Mouse (Mus musculus): Measurements from ENCODE around the gene Cpne4.
A peak's percentile ranks its signal among the peaks of the same experiment; 100 is the strongest.

Gene Cpne4

GRCm38 (mm10) chr9:104678571-104678970, 131.5 kb downstream of the Cpne4 start:
- no peak for DNase-seq (ENCODE audit: low read depth, low spot score)

- no peak for DNase-seq (ENCODE audit: low read depth, low spot score)
These were observed 140.0 kb downstream of the Cpne4 start for GRCm38 (mm10) chr9:104687051-104687450.

GRCm38 (mm10) chr9:104693145-104693544, 146.1 kb downstream of the Cpne4 start:
- no peak for DNase-seq (ENCODE audit: low read depth, low spot score)

- no peak for DNase-seq (ENCODE audit: low read depth, low spot score)
These were observed 163.7 kb downstream of the Cpne4 start for GRCm38 (mm10) chr9:104710831-104711230.

- no peak for DNase-seq (ENCODE audit: low read depth, low spot score)
These were observed 178.2 kb downstream of the Cpne4 start for GRCm38 (mm10) chr9:104725311-104725710.

GRCm38 (mm10) chr9:104742661-104743380, 195.7 kb downstream of the Cpne4 start:
- DNase-seq (ENCODE audit: low read depth, low spot score) = no peak

- no peak for DNase-seq (ENCODE audit: low read depth, low spot score)
These were observed 208.4 kb downstream of the Cpne4 start for GRCm38 (mm10) chr9:104755519-104755918.

- DNase-seq (ENCODE audit: low read depth, low spot score) = no peak
These were observed 212.9 kb downstream of the Cpne4 start for GRCm38 (mm10) chr9:104760031-104760430.

- no peak for DNase-seq (ENCODE audit: low read depth, low spot score)
These were observed 229.2 kb downstream of the Cpne4 start for GRCm38 (mm10) chr9:104776198-104776815.

GRCm38 (mm10) chr9:104777135-104777534, 230.0 kb downstream of the Cpne4 start:
- DNase-seq (ENCODE audit: low read depth, low spot score) = no peak

GRCm38 (mm10) chr9:104777780-104778179, 230.7 kb downstream of the Cpne4 start:
- no peak for DNase-seq (ENCODE audit: low read depth, low spot score)

- no peak for DNase-seq (ENCODE audit: low read depth, low spot score)
These were observed 249.5 kb downstream of the Cpne4 start for GRCm38 (mm10) chr9:104796601-104797000.

- no peak for DNase-seq (ENCODE audit: low read depth, low spot score)
These were observed 257.7 kb downstream of the Cpne4 start for GRCm38 (mm10) chr9:104804776-104805175.

GRCm38 (mm10) chr9:104814681-104815080, 267.6 kb downstream of the Cpne4 start:
- DNase-seq (ENCODE audit: low read depth, low spot score) = no peak

GRCm38 (mm10) chr9:104828646-104829045, 281.6 kb downstream of the Cpne4 start:
- no peak for DNase-seq (ENCODE audit: low read depth, low spot score)

GRCm38 (mm10) chr9:104832934-104833539, 286.0 kb downstream of the Cpne4 start:
- DNase-seq (ENCODE audit: low read depth, low spot score) = no peak

- DNase-seq (ENCODE audit: low read depth, low spot score) = no peak
These were observed 290.8 kb downstream of the Cpne4 start for GRCm38 (mm10) chr9:104837931-104838330.

GRCm38 (mm10) chr9:104841278-104841677, 294.2 kb downstream of the Cpne4 start:
- DNase-seq (ENCODE audit: low read depth, low spot score) = no peak

GRCm38 (mm10) chr9:104845226-104845930, 298.3 kb downstream of the Cpne4 start:
- no peak for DNase-seq (ENCODE audit: low read depth, low spot score)

GRCm38 (mm10) chr9:104853701-104854100, 306.6 kb downstream of the Cpne4 start:
- DNase-seq (ENCODE audit: low read depth, low spot score) = peak; percentile 3

- no peak for DNase-seq (ENCODE audit: low read depth, low spot score)
These were observed 307.3 kb downstream of the Cpne4 start for GRCm38 (mm10) chr9:104854245-104854921.

- DNase-seq (ENCODE audit: low read depth, low spot score) = no peak
These were observed 318.7 kb downstream of the Cpne4 start for GRCm38 (mm10) chr9:104865830-104866229.
